Mouse (Mus musculus): Measurements from ENCODE around the gene Slc6a18. TPM values are rescaled to one million over a fixed set of nuclear protein-coding genes. Genes with fewer than 3 reads are reported as not detected.

Slc6a18 gene
- polyA plus RNA-seq, 1 experiment from 2014 or later, result not detected

GRCm38 (mm10) chr13:73700554-73700953 lies 22.7 kb upstream of the Slc6a18 start:
- WGBS, result 81% methylated on average over 12 of the region's 12 CpGs
- H3K4me1 ChIP-seq (ENCODE audit: control insufficient read depth in 2 of 2, insufficient read depth in 2 of 2, low read length in 2 of 2), result no peaks in the 10 kb centered on the region

GRCm38 (mm10) chr13:73699714-73700113 lies 21.9 kb upstream of the Slc6a18 start:
- no peak overlapping the region for H3K4me2 ChIP-seq (ENCODE audit: low read length)
- WGBS, result 84% methylated on average over 6 of the region's 6 CpGs
- H3K4me3 ChIP-seq (ENCODE audit: control insufficient read depth in 1 of 2, insufficient read depth in 1 of 2, low read depth in 1 of 2, low read length in 2 of 2), result no peak overlapping the region
- H3K9me3 ChIP-seq (ENCODE audit: control insufficient read depth, low read length), result no peaks in the 10 kb centered on the region
- ATAC-seq (ENCODE audit: insufficient number of reproducible peaks, insufficient read depth, low FRiP score, low read depth), result no peak
- H3K27ac ChIP-seq (replicated peaks in 1 of 2; ENCODE audit: control insufficient read depth in 1 of 2, insufficient read depth in 1 of 2, low read depth in 2 of 2, low read length in 2 of 2), result no peak overlapping the region
- H3K9ac ChIP-seq (ENCODE audit: low read length), result no peak overlapping the region
- H3K27me3 ChIP-seq (ENCODE audit: control insufficient read depth, insufficient read depth, low read length), result no peaks in the 10 kb centered on the region
- no peaks in the 10 kb centered on the region for H3K36me3 ChIP-seq (ENCODE audit: control insufficient read depth, insufficient read depth, low read length)
- H3K4me1 ChIP-seq (ENCODE audit: control insufficient read depth in 2 of 2, insufficient read depth in 2 of 2, low read length in 2 of 2), result no peaks in the 10 kb centered on the region

More at GRCm38 (mm10) chr13:73700554-73700953, 22.7 kb upstream of the Slc6a18 start:
- no peak for ATAC-seq (ENCODE audit: insufficient number of reproducible peaks, insufficient read depth, low FRiP score, low read depth)
- Histone ChIP-seq H3K27ac (replicated peaks in 1 of 2; ENCODE audit: control insufficient read depth in 1 of 2, insufficient read depth in 1 of 2, low read depth in 2 of 2, low read length in 2 of 2) (no peak overlapping the region), H3K4me2 (ENCODE audit: low read length) (no peak overlapping the region), H3K36me3 (ENCODE audit: control insufficient read depth, insufficient read depth, low read length) (no peaks in the 10 kb centered on the region), H3K4me3 (ENCODE audit: control insufficient read depth in 1 of 2, insufficient read depth in 1 of 2, low read depth in 1 of 2, low read length in 2 of 2) (no peak overlapping the region), H3K9me3 (ENCODE audit: control insufficient read depth, low read length) (no peaks in the 10 kb centered on the region), H3K9ac (ENCODE audit: low read length) (no peak overlapping the region), H3K27me3 (ENCODE audit: control insufficient read depth, insufficient read depth, low read length) (no peaks in the 10 kb centered on the region)

- ATAC-seq (ENCODE audit: insufficient number of reproducible peaks, insufficient read depth, low FRiP score, low read depth), result no peak
- Histone ChIP-seq H3K4me3 (ENCODE audit: control insufficient read depth in 1 of 2, insufficient read depth in 1 of 2, low read depth in 1 of 2, low read length in 2 of 2) (no peak overlapping the region), H3K9ac (ENCODE audit: low read length) (no peak overlapping the region), H3K9me3 (ENCODE audit: control insufficient read depth, low read length) (no peaks in the 10 kb centered on the region), H3K27ac (replicated peaks in 1 of 2; ENCODE audit: control insufficient read depth in 1 of 2, insufficient read depth in 1 of 2, low read depth in 2 of 2, low read length in 2 of 2) (no peak overlapping the region), H3K4me2 (ENCODE audit: low read length) (no peak overlapping the region), H3K36me3 (ENCODE audit: control insufficient read depth, insufficient read depth, low read length) (no peaks in the 10 kb centered on the region), H3K27me3 (ENCODE audit: control insufficient read depth, insufficient read depth, low read length) (no peaks in the 10 kb centered on the region), H3K4me1 (ENCODE audit: control insufficient read depth in 2 of 2, insufficient read depth in 2 of 2, low read length in 2 of 2) (no peaks in the 10 kb centered on the region)
- 50% methylated on average over 3 of the region's 3 CpGs for WGBS
Observed at GRCm38 (mm10) chr13:73696529-73696928, 18.7 kb upstream of the Slc6a18 start.

- no peak for ATAC-seq (ENCODE audit: insufficient number of reproducible peaks, insufficient read depth, low FRiP score, low read depth)
- no peaks in the 10 kb centered on the region for H3K9me3 ChIP-seq (ENCODE audit: control insufficient read depth, low read length)
- no peaks in the 10 kb centered on the region; the same call in 1 of the 2 replicates for H3K27me3 ChIP-seq (ENCODE audit: control insufficient read depth, insufficient read depth, low read length)
- H3K36me3 ChIP-seq (ENCODE audit: control insufficient read depth, insufficient read depth, low read length), result no peaks in the 10 kb centered on the region
- H3K27ac ChIP-seq (replicated peaks in 1 of 2; ENCODE audit: control insufficient read depth in 1 of 2, insufficient read depth in 1 of 2, low read depth in 2 of 2, low read length in 2 of 2), result no peak overlapping the region
- 42% methylated on average over 1 of the region's 1 CpGs for WGBS
- no peak overlapping the region for H3K4me3 ChIP-seq (ENCODE audit: control insufficient read depth in 1 of 2, insufficient read depth in 1 of 2, low read depth in 1 of 2, low read length in 2 of 2)
- H3K4me1 ChIP-seq (ENCODE audit: control insufficient read depth in 2 of 2, insufficient read depth in 2 of 2, low read length in 2 of 2), result no peaks in the 10 kb centered on the region
- H3K9ac ChIP-seq (ENCODE audit: low read length), result no peak overlapping the region
- H3K4me2 ChIP-seq (ENCODE audit: low read length), result no peak overlapping the region
Observed at GRCm38 (mm10) chr13:73694972-73695371, 17.1 kb upstream of the Slc6a18 start.

- Histone ChIP-seq H3K9me3 (ENCODE audit: control insufficient read depth, low read length) (no peaks in the 10 kb centered on the region), H3K27me3 (ENCODE audit: control insufficient read depth, insufficient read depth, low read length) (no peaks in the 10 kb centered on the region; the same call in 1 of the 2 replicates), H3K36me3 (ENCODE audit: control insufficient read depth, insufficient read depth, low read length) (no peaks in the 10 kb centered on the region), H3K4me2 (ENCODE audit: low read length) (no peak overlapping the region), H3K9ac (ENCODE audit: low read length) (no peak overlapping the region), H3K27ac (replicated peaks in 1 of 2; ENCODE audit: control insufficient read depth in 1 of 2, insufficient read depth in 1 of 2, low read depth in 2 of 2, low read length in 2 of 2) (no peak overlapping the region), H3K4me3 (ENCODE audit: control insufficient read depth in 1 of 2, insufficient read depth in 1 of 2, low read depth in 1 of 2, low read length in 2 of 2) (no peak overlapping the region), H3K4me1 (ENCODE audit: control insufficient read depth in 2 of 2, insufficient read depth in 2 of 2, low read length in 2 of 2) (no peaks in the 10 kb centered on the region)
- 54% methylated on average over 2 of the region's 2 CpGs for WGBS
- ATAC-seq (ENCODE audit: insufficient number of reproducible peaks, insufficient read depth, low FRiP score, low read depth), result no peak
Observed at GRCm38 (mm10) chr13:73693333-73693732, 15.5 kb upstream of the Slc6a18 start.

GRCm38 (mm10) chr13:73692249-73692868 lies 14.5 kb upstream of the Slc6a18 start:
- peak; percentile 28; the same call in 1 of the 2 replicates for ATAC-seq (ENCODE audit: insufficient number of reproducible peaks, insufficient read depth, low FRiP score, low read depth)
- H3K27me3 ChIP-seq (ENCODE audit: control insufficient read depth, insufficient read depth, low read length), result no peaks in the 10 kb centered on the region; the same call in 1 of the 2 replicates
- no peaks in the 10 kb centered on the region for H3K36me3 ChIP-seq (ENCODE audit: control insufficient read depth, insufficient read depth, low read length)
- no peak overlapping the region for H3K4me3 ChIP-seq (ENCODE audit: control insufficient read depth in 1 of 2, insufficient read depth in 1 of 2, low read depth in 1 of 2, low read length in 2 of 2)
- H3K4me1 ChIP-seq (ENCODE audit: control insufficient read depth in 2 of 2, insufficient read depth in 2 of 2, low read length in 2 of 2), result no peaks in the 10 kb centered on the region
- no peak overlapping the region for H3K27ac ChIP-seq (replicated peaks in 1 of 2; ENCODE audit: control insufficient read depth in 1 of 2, insufficient read depth in 1 of 2, low read depth in 2 of 2, low read length in 2 of 2)
- no peak overlapping the region for H3K9ac ChIP-seq (ENCODE audit: low read length)
- H3K9me3 ChIP-seq (ENCODE audit: control insufficient read depth, low read length), result no peaks in the 10 kb centered on the region
- H3K4me2 ChIP-seq (ENCODE audit: low read length), result no peak overlapping the region
- WGBS, result 28% methylated on average over 10 of the region's 10 CpGs

- H3K9ac ChIP-seq (ENCODE audit: low read length), result no peak overlapping the region
- no peak for ATAC-seq (ENCODE audit: insufficient number of reproducible peaks, insufficient read depth, low FRiP score, low read depth)
- H3K4me1 ChIP-seq (ENCODE audit: control insufficient read depth in 2 of 2, insufficient read depth in 2 of 2, low read length in 2 of 2), result no peaks in the 10 kb centered on the region
- WGBS, result 61% methylated on average over 4 of the region's 4 CpGs
- H3K9me3 ChIP-seq (ENCODE audit: control insufficient read depth, low read length), result no peaks in the 10 kb centered on the region
- no peak overlapping the region for H3K4me2 ChIP-seq (ENCODE audit: low read length)
- no peaks in the 10 kb centered on the region; the same call in 1 of the 2 replicates for H3K27me3 ChIP-seq (ENCODE audit: control insufficient read depth, insufficient read depth, low read length)
- no peak overlapping the region for H3K4me3 ChIP-seq (ENCODE audit: control insufficient read depth in 1 of 2, insufficient read depth in 1 of 2, low read depth in 1 of 2, low read length in 2 of 2)
- H3K36me3 ChIP-seq (ENCODE audit: control insufficient read depth, insufficient read depth, low read length), result no peaks in the 10 kb centered on the region
- H3K27ac ChIP-seq (replicated peaks in 1 of 2; ENCODE audit: control insufficient read depth in 1 of 2, insufficient read depth in 1 of 2, low read depth in 2 of 2, low read length in 2 of 2), result no peak overlapping the region
Observed at GRCm38 (mm10) chr13:73688934-73689333, 11.1 kb upstream of the Slc6a18 start.

GRCm38 (mm10) chr13:73687601-73688000 lies 9.8 kb upstream of the Slc6a18 start:
- H3K27ac ChIP-seq (replicated peaks in 1 of 2; ENCODE audit: control insufficient read depth in 1 of 2, insufficient read depth in 1 of 2, low read depth in 2 of 2, low read length in 2 of 2), result no peak overlapping the region
- H3K27me3 ChIP-seq (ENCODE audit: control insufficient read depth, insufficient read depth, low read length), result no peaks in the 10 kb centered on the region; the same call in 1 of the 2 replicates
- H3K36me3 ChIP-seq (ENCODE audit: control insufficient read depth, insufficient read depth, low read length), result no peaks in the 10 kb centered on the region
- no peak overlapping the region for H3K9ac ChIP-seq (ENCODE audit: low read length)
- no peaks in the 10 kb centered on the region for H3K9me3 ChIP-seq (ENCODE audit: control insufficient read depth, low read length)
- no peaks in the 10 kb centered on the region for H3K4me1 ChIP-seq (ENCODE audit: control insufficient read depth in 2 of 2, insufficient read depth in 2 of 2, low read length in 2 of 2)
- H3K4me2 ChIP-seq (ENCODE audit: low read length), result no peak overlapping the region
- no peak for ATAC-seq (ENCODE audit: insufficient number of reproducible peaks, insufficient read depth, low FRiP score, low read depth)
- 62% methylated on average over 3 of the region's 3 CpGs for WGBS
- H3K4me3 ChIP-seq (ENCODE audit: control insufficient read depth in 1 of 2, insufficient read depth in 1 of 2, low read depth in 1 of 2, low read length in 2 of 2), result no peak overlapping the region
